Mouse (Mus musculus) brain, embryonic 14.5 days (tissue): Measurements from ENCODE around the gene Coq8a.
A peak's percentile ranks its signal among the peaks of the same experiment; 100 is the strongest.

Experiments used
- CTCF ChIP-seq: fragments of 200-500 bp; IDR thresholded peaks from 2 replicates; pipeline ENCODE4 v1.5.1; 2012; ENCODE audit warnings: inconsistent platforms, mild to moderate bottlenecking, moderate library complexity, borderline replicate concordance; ENCODE audit not compliant: insufficient read depth, insufficient read length; ENCODE audit errors: extremely low read depth
- POLR2A ChIP-seq: fragments of 200-500 bp; IDR thresholded peaks from 2 replicates; pipeline ENCODE4 v1.6.1; 2012; ENCODE audit warnings: mild to moderate bottlenecking, inconsistent platforms, borderline replicate concordance; ENCODE audit not compliant: poor library complexity, insufficient read depth, insufficient read length, severe bottlenecking; ENCODE audit errors: extremely low read depth

DNA sequence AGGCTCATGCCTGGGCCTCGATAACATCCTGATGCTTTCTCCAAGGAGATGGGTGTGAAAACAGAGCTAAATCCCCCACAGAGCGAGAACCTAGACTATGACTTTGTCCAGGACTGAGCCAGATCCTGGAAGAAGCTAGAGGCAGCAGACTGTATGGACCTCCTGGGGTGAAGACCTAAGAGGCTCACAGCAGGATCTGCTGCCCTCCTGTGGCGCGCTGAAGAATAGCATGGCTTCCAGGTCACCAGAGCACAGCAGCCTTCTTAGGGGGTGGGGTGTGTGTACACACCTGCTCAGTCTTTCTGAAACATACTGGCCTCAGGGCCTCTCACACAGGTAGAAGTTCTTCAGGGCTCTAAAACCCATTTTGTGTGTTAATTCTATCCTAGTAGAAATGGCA lies 15.6 kb upstream of the Coq8a start:
- TF ChIP-seq CTCF (peak; percentile 96), POLR2A (no peak)
